Mouse (Mus musculus): Measurements from ENCODE around the gene Slc7a4.

GRCm38 (mm10) chr16:17526223-17526622, 56.8 kb downstream of the Slc7a4 start:
- TF ChIP-seq CTCF (IDR thresholded peaks at IDR 0.05; ENCODE audit: low read depth, low read length): no peak
- TF ChIP-seq GATA1 (IDR thresholded peaks at IDR 0.05; ENCODE audit: borderline replicate concordance, low read length): no peak
